9 mouse cellular contexts compared by ENCODE assay signal in the genomic region with DNA sequence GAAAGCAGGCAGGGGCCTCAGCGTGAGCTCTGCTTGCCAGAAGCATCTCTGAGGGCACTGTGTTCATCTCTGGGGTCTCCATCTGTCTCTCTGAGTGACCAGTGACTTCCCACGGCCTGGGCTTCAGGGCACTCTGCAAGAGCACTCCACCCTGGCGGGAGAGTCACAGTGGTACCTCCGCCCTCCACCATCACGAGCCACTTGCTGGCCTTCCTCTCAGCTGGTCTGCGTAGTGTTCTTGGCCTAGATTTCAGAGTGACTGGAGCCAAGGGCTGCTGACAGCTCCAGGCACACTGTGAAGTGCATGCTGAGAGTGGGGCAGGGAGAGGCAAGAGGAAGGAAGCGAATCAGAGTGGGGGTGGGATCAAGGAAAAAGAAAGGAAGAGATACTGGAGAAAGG. TPM values are rescaled to one million over a fixed set of nuclear protein-coding genes. Genes with fewer than 3 reads are reported as not detected.
DNase-seq lines count a peak whose midpoint lies in the region.
"Had no signal": no experiment of that assay in that cellular context is flagged by ENCODE, and none has a peak within 500 bp of the region (broad histone marks: within the 10 kb centered on the region; RNA-seq: fewer than 3 reads in every experiment).

No protein-coding gene starts in this region.

- DNase-seq in kidney, adult 9 months = peak; percentile 38
- no peak for DNase-seq in kidney, postnatal 4 days
- peak; percentile 83 to 90 for DNase-seq in cerebellum, adult 18-20 months
- peak; percentile 75 to 92 for DNase-seq in cerebellum, postnatal 14 days
- DNase-seq in heart, postnatal 25 days (ENCODE audit: low spot score) = peak; percentile 56
- DNase-seq in thymus, postnatal 14 days = no peak
- no peak for DNase-seq in right cerebral cortex, postnatal 25 days
- DNase-seq: gastrocnemius, postnatal 10 days; right cerebral cortex, postnatal 14 days had no signal

- intact Hi-C loops in heart, postnatal 25 days (cut with DNase I) = no loop called here

RNA-seq across cellular contexts. Expression of a gene that starts 31.1 kb away (rescaled TPM):
- total RNA-seq in heart, postnatal 25 days (2021) = under 1 TPM in 1 of 2 experiments, not detected in 1; 0.14 TPM

Comparison
In these comparisons a context has a peak if more than half of its experiments do, and no peak if none do; other contexts are left out.
1. DNase-seq: peak in kidney, adult 9 months (single experiment), cerebellum, adult 18-20 months (2 of 2), cerebellum, postnatal 14 days (2 of 2) and heart, postnatal 25 days (single experiment); none in kidney, postnatal 4 days (0 of 2), thymus, postnatal 14 days (single experiment) and right cerebral cortex, postnatal 25 days (single experiment).